Mouse (Mus musculus) CH12.LX (cell line): ENCODE data around the gene Capn2. TPM values are rescaled to one million over a fixed set of nuclear protein-coding genes. Genes with fewer than 3 reads are reported as not detected.

Experiments
- DNase-seq: peaks from one replicate; pipeline ENCODE4 v3.0.0-alpha.2; 2013; ENCODE audit errors: extremely low read depth
- H3K27ac ChIP-seq: 2 replicates; pipeline ENCODE4 v1.5.1; 2012; ENCODE audit warnings: low read depth, mild to moderate bottlenecking, control low read depth, moderate library complexity; ENCODE audit not compliant: insufficient read depth
- H3K27me3 ChIP-seq: replicated peaks from 2 replicates; pipeline ENCODE3; 2012; ENCODE audit warnings: inconsistent platforms
- H3K36me3 ChIP-seq, 2 experiments: replicated peaks in 1 of 2; 2 replicates each; pipeline versions ENCODE3 to v1.6.1; 2012; ENCODE audit warnings: inconsistent platforms in 1 of 2, low read length in 1 of 2, mild to moderate bottlenecking in 1 of 2, mixed read lengths in 1 of 2, moderate library complexity in 1 of 2; ENCODE audit not compliant: control insufficient read depth in 1 of 2, insufficient read depth in 1 of 2
- H3K4me1 ChIP-seq, 2 experiments: 2 replicates each; pipeline ENCODE4 v1.6.1; 2012; ENCODE audit warnings: inconsistent platforms in 1 of 2, moderate library complexity in 1 of 2; ENCODE audit not compliant: insufficient read depth in 2 of 2, control insufficient read depth in 1 of 2
- H3K4me2 ChIP-seq: 2 replicates; pipeline ENCODE4 v1.6.1; 2012; ENCODE audit warnings: low read depth, mild to moderate bottlenecking, control low read depth; ENCODE audit not compliant: poor library complexity, insufficient read depth, severe bottlenecking
- H3K4me3 ChIP-seq, 3 experiments: fragments of 150-350 bp in 1 of 3; sonication (generic) in 1 of 3; replicated peaks in 1 of 3; 2 replicates each; pipeline versions ENCODE3 to v1.5.1; 2011 to 2012; ENCODE audit warnings: low read depth in 2 of 3, low read length in 2 of 3, mild to moderate bottlenecking in 2 of 3, moderate library complexity in 2 of 3, control low read depth in 1 of 3, improper control_type of control experiment in 1 of 3, inconsistent platforms in 1 of 3, mixed read lengths in 1 of 3; ENCODE audit not compliant: poor library complexity in 1 of 3
- H3K79me2 ChIP-seq: replicated peaks from 2 replicates; pipeline ENCODE4 v1.6.1; 2012; ENCODE audit warnings: mild to moderate bottlenecking, moderate library complexity; ENCODE audit not compliant: control insufficient read depth, poor library complexity, insufficient read depth, severe bottlenecking; ENCODE audit errors: extremely low read depth
- H3K9ac ChIP-seq: 2 replicates; pipeline ENCODE4 v1.6.1; 2012; ENCODE audit warnings: low read depth, mild to moderate bottlenecking, control low read depth, moderate library complexity; ENCODE audit not compliant: insufficient read depth
- H3K9me3 ChIP-seq: replicated peaks from 2 replicates; pipeline ENCODE3; 2012; ENCODE audit warnings: low read length, inconsistent platforms, mixed read lengths
- CHD2 ChIP-seq: IDR thresholded peaks from 2 replicates; pipeline ENCODE4 v1.6.1; 2011; ENCODE audit warnings: low read length, improper control_type of control experiment
- E2F4 ChIP-seq: IDR thresholded peaks from 2 replicates; pipeline ENCODE4 v1.6.1; 2011; ENCODE audit warnings: low read depth, low read length, improper control_type of control experiment; ENCODE audit not compliant: insufficient replicate concordance
- EP300 ChIP-seq: IDR thresholded peaks from 2 replicates; pipeline ENCODE4 v1.6.1; 2011; ENCODE audit warnings: low read length, improper control_type of control experiment
- ETS1 ChIP-seq: conservative IDR thresholded peaks from 2 replicates; pipeline ENCODE4 v1.6.1; 2012; ENCODE audit warnings: low read depth, mild to moderate bottlenecking, inconsistent platforms, low read length, improper control_type of control experiment, moderate library complexity
- GABPA ChIP-seq: IDR thresholded peaks from 2 replicates; pipeline ENCODE4 v1.6.1; 2012; ENCODE audit warnings: low read depth, low read length, improper control_type of control experiment, inconsistent platforms; ENCODE audit not compliant: insufficient replicate concordance
- HCFC1 ChIP-seq: IDR thresholded peaks from 2 replicates; pipeline ENCODE4 v1.6.1; 2012; ENCODE audit warnings: low read depth, mild to moderate bottlenecking, inconsistent platforms, low read length, improper control_type of control experiment
- JUN ChIP-seq: IDR thresholded peaks from 2 replicates; pipeline ENCODE4 v1.6.1; 2011; ENCODE audit warnings: low read depth, mild to moderate bottlenecking, low read length, improper control_type of control experiment, moderate library complexity; ENCODE audit not compliant: insufficient read depth
- JUND ChIP-seq: conservative IDR thresholded peaks from 2 replicates; pipeline ENCODE4 v1.6.1; 2011; ENCODE audit warnings: low read depth, low read length, improper control_type of control experiment
- MAFK ChIP-seq: IDR thresholded peaks from 2 replicates; pipeline ENCODE4 v1.6.1; 2011; ENCODE audit warnings: low read length, improper control_type of control experiment; ENCODE audit not compliant: insufficient replicate concordance
- MAX ChIP-seq: IDR thresholded peaks from 2 replicates; pipeline ENCODE4 v1.6.1; 2011; ENCODE audit warnings: low read length, improper control_type of control experiment
- MAZ ChIP-seq: IDR thresholded peaks from 2 replicates; pipeline ENCODE4 v1.6.1; 2012; ENCODE audit warnings: low read depth, mild to moderate bottlenecking, inconsistent platforms, low read length, improper control_type of control experiment, moderate library complexity
- NRF1 ChIP-seq: IDR thresholded peaks from 2 replicates; pipeline ENCODE4 v1.6.1; 2014; ENCODE audit warnings: low read depth, mild to moderate bottlenecking, inconsistent platforms, low read length, improper control_type of control experiment, moderate library complexity
- POLR2AphosphoS2 ChIP-seq: IDR thresholded peaks from 2 replicates; pipeline ENCODE4 v1.6.1; 2011; ENCODE audit warnings: low read depth, low read length, improper control_type of control experiment
- TBP ChIP-seq: conservative IDR thresholded peaks from 2 replicates; pipeline ENCODE4 v1.6.1; 2011; ENCODE audit warnings: low read depth, low read length, improper control_type of control experiment
- ZKSCAN1 ChIP-seq: IDR thresholded peaks from 2 replicates; pipeline ENCODE4 v1.6.1; 2012; ENCODE audit warnings: low read depth, inconsistent platforms, low read length, improper control_type of control experiment, borderline replicate concordance
- ZMIZ1 ChIP-seq: IDR thresholded peaks from 2 replicates; pipeline ENCODE4 v1.6.1; 2012; ENCODE audit warnings: low read depth, mild to moderate bottlenecking, inconsistent platforms, low read length, improper control_type of control experiment
- dilution Hi-C: fragments of 300-500 bp; cut with MboI; formaldehyde crosslinking; loops from 2 replicates; pipeline ENCODE4 v1.14.3; 2020; ENCODE audit warnings: low sequenced_read_pairs; ENCODE audit not compliant: extremely low pct_unique_long_range_greater_than_20kb, extremely low pct_ligation_motif_present
- in situ Hi-C: fragments of 300-500 bp; cut with MboI; formaldehyde crosslinking; loops from 3 replicates; pipeline ENCODE4 v1.14.3; 2019; ENCODE audit warnings: low sequenced_read_pairs, low pct_ligation_motif_present, low pct_unique_long_range_greater_than_20kb, mixed read lengths
- polyA plus RNA-seq: library from polyadenylated mRNA; unstranded; fragments of >175 nt; gene quantifications from 2 replicates; pipeline ENCODE4 v1.2.1, GENCODE M21; 2012; ENCODE audit warnings: low read depth; ENCODE audit not compliant: insufficient read length
- total RNA-seq, 2 experiments: library from RNA; depleted of rRNA; stranded (reverse); fragments of 300-350 nt in 1 of 2; fragments of >200 nt in 1 of 2; gene quantifications; 2 replicates each; pipeline ENCODE4 v1.2.3; 2012 to 2014

Gene Capn2
- total and polyA plus RNA-seq, 3 experiments: 10.9 to 28.1 (median 15.0) TPM

- H3K27me3 ChIP-seq: no peaks in the 10 kb centered on the region
- DNase-seq: no peak
- no peak overlapping the region for H3K27ac ChIP-seq
- no peak overlapping the region for H3K4me2 ChIP-seq
- H3K9me3 ChIP-seq: no peaks in the 10 kb centered on the region
- TF ChIP-seq MAFK: no peak
- no peaks in the 10 kb centered on the region for H3K79me2 ChIP-seq
- no peaks in the 10 kb centered on the region for H3K4me1 ChIP-seq
- peaks cover 31 to 68% of the 10 kb centered on the region in 2 experiments for H3K36me3 ChIP-seq
- no peak overlapping the region for H3K4me3 ChIP-seq
- in situ Hi-C loops: no loop called here
- no peak overlapping the region for H3K9ac ChIP-seq
- dilution Hi-C loops: no loop called here
Measured at GRCm38 (mm10) chr1:182444116-182444515, 73.3 kb downstream of the Capn2 start.

DNA sequence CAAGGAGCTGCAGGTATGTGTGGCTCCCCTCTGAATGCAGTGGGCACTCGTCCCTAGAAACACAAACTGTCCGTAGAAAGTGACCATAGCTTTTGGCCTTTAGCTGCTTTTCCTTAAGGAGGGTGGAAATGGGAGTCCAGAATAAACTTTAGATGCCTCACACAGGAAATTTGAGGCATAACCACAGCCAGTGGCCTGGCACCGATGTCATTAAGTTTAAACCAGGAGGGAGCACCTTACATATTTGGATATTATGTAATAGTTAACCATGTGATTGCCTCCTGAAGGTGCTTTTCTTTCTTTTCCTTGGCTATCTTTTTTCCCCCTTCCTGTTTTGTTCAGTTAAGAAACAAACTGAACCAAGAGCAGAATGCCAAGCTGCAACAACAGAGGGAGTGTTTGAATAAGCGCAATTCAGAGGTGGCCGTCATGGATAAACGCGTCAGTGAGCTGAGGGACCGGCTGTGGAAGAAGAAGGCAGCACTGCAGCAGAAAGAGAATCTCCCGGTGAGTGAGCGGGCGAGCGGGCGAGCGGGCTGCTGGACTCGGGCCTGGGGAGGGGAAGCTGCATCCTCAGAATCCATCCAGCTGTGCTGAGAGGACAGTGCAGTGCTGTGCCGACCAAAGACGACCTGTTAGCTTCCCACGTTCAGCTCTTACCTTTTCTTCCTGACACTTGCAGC is 75.5 kb downstream of the Capn2 start:
- no peaks in the 10 kb centered on the region for H3K4me1 ChIP-seq
- H3K9ac ChIP-seq: no peak overlapping the region
- TF ChIP-seq NRF1 (no peak), JUND (no peak), CHD2 (no peak), ETS1 (no peak), POLR2AphosphoS2 (no peak), E2F4 (no peak), ZMIZ1 (no peak), MAX (no peak), GABPA (no peak), TBP (no peak), ZKSCAN1 (no peak), EP300 (no peak), MAZ (no peak), JUN (no peak), HCFC1 (no peak)
- in situ Hi-C loops (no loop called here), dilution Hi-C loops (no loop called here)
- H3K79me2 ChIP-seq: no peaks in the 10 kb centered on the region
- H3K4me2 ChIP-seq: no peak overlapping the region
- no peak overlapping the region for H3K27ac ChIP-seq
- peaks cover 30 to 64% of the 10 kb centered on the region in 2 experiments for H3K36me3 ChIP-seq
- H3K4me3 ChIP-seq: no peak overlapping the region
- H3K9me3 ChIP-seq: no peaks in the 10 kb centered on the region
- H3K27me3 ChIP-seq: no peaks in the 10 kb centered on the region
- DNase-seq: no peak
